13 mouse cellular contexts compared by ENCODE assay signal in the genomic region with DNA sequence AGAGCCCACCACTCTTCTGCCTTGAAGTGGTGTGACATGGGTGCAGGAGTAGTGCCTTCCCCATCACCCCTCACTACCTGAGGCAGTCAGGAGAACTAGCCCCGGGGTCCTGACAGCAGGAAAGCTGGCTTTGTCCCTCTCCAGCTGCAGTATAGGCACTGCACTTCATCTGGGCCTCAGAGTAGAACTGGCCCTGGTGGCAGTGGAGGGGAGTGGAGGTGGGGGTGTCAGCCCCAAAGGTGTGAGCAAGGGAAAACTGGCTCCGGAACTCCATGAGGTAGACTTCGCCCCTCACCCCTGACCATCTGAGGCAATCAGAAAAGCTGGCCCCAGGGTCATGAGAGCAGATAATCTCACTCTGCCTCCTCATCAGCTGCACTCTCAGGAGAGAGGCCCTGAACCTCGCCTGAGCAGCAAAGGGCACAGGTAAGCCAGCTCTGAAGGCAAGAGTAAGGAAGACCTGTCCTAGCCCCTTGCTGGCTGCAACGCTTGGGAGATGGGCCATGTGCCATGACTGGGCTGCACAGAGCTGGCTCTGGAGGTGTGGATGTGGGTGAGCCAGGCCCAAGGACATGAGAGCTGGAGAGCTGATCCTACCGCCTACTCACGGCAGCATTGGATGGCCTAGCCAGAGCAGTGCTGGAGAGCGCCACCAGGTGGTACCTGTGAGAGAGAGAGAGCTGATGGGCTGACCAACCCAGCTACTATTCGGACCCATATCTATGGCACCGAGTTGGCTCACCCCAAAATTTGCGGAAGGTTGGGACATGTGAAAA.
A peak's percentile ranks its signal among the peaks of the same experiment; 100 is the strongest.
DNase-seq lines count a peak whose midpoint lies in the region; ATAC-seq and TF ChIP-seq lines count a peak whose summit lies in the region.
"Had no signal": no experiment of that assay in that cellular context is flagged by ENCODE, and none has a peak within 500 bp of the region (broad histone marks: within the 10 kb centered on the region; RNA-seq: fewer than 3 reads in every experiment).

No protein-coding gene starts in this region.

- WGBS in intestine, embryonic 15.5 days, result 72% methylated on average over 11 of the region's 11 CpGs
- 69% methylated on average over 11 of the region's 11 CpGs for WGBS in intestine, postnatal 0 days
- 77% methylated on average over 11 of the region's 11 CpGs for WGBS in stomach, embryonic 14.5 days
- WGBS in stomach, postnatal 0 days, result 73% methylated on average over 11 of the region's 11 CpGs

- H3K9ac ChIP-seq in intestine, embryonic 15.5 days, result no peak overlapping the region
- H3K9ac ChIP-seq in intestine, postnatal 0 days (ENCODE audit: low read depth, low read length), result no peak overlapping the region
- H3K9ac ChIP-seq in stomach, embryonic 14.5 days (replicated peaks; ENCODE audit: low read depth, low read length), result no peak overlapping the region
- H3K9ac ChIP-seq in stomach, postnatal 0 days (ENCODE audit: low read length), result no peak overlapping the region
- H3K9ac ChIP-seq: kidney, embryonic 15.5 days had no signal

- H3K27ac ChIP-seq in intestine, embryonic 15.5 days, result no peak overlapping the region
- no peak overlapping the region for H3K27ac ChIP-seq in intestine, postnatal 0 days (ENCODE audit: low read depth, low read length)
- no peak overlapping the region for H3K27ac ChIP-seq in stomach, embryonic 14.5 days (ENCODE audit: low read length)
- no peak overlapping the region for H3K27ac ChIP-seq in stomach, postnatal 0 days (replicated peaks)
- H3K27ac ChIP-seq in layer of hippocampus, adult 2 months, result no peak overlapping the region
- H3K27ac ChIP-seq: kidney, embryonic 15.5 days had no signal

- H3K9me3 ChIP-seq in intestine, embryonic 15.5 days, result no peaks in the 10 kb centered on the region
- H3K9me3 ChIP-seq in intestine, postnatal 0 days (ENCODE audit: control insufficient read depth), result no peaks in the 10 kb centered on the region
- no peaks in the 10 kb centered on the region for H3K9me3 ChIP-seq in stomach, embryonic 14.5 days (ENCODE audit: control insufficient read depth, low read depth, low read length)
- H3K9me3 ChIP-seq in stomach, postnatal 0 days (ENCODE audit: control insufficient read depth, low read length), result no peaks in the 10 kb centered on the region
- H3K9me3 ChIP-seq: kidney, embryonic 15.5 days had no signal

- no peak overlapping the region for H3K4me2 ChIP-seq in intestine, embryonic 15.5 days (replicated peaks)
- no peak overlapping the region for H3K4me2 ChIP-seq in intestine, postnatal 0 days (replicated peaks; ENCODE audit: low read depth)
- no peak overlapping the region for H3K4me2 ChIP-seq in stomach, embryonic 14.5 days (replicated peaks; ENCODE audit: low read depth, low read length)
- no peak overlapping the region for H3K4me2 ChIP-seq in stomach, postnatal 0 days (replicated peaks; ENCODE audit: low read depth)
- H3K4me2 ChIP-seq: kidney, embryonic 15.5 days had no signal

- H3K4me3 ChIP-seq in intestine, embryonic 15.5 days (replicated peaks), result no peak overlapping the region
- H3K4me3 ChIP-seq in intestine, postnatal 0 days (ENCODE audit: low read depth, low read length), result no peak overlapping the region
- H3K4me3 ChIP-seq in stomach, embryonic 14.5 days (ENCODE audit: low read depth, low read length), result no peak overlapping the region
- H3K4me3 ChIP-seq in stomach, postnatal 0 days (ENCODE audit: low read depth, low read length), result no peak overlapping the region
- H3K4me3 ChIP-seq in layer of hippocampus, adult 2 months, result no peak overlapping the region
- H3K4me3 ChIP-seq: kidney, embryonic 15.5 days had no signal

- H3K4me1 ChIP-seq in intestine, embryonic 15.5 days (replicated peaks), result no peaks in the 10 kb centered on the region
- no peaks in the 10 kb centered on the region for H3K4me1 ChIP-seq in intestine, postnatal 0 days (replicated peaks; ENCODE audit: control insufficient read depth, insufficient read depth, low read length)
- no peaks in the 10 kb centered on the region for H3K4me1 ChIP-seq in stomach, embryonic 14.5 days (ENCODE audit: control insufficient read depth, insufficient read depth, low read length)
- H3K4me1 ChIP-seq in stomach, postnatal 0 days (replicated peaks; ENCODE audit: control insufficient read depth, insufficient read depth), result no peaks in the 10 kb centered on the region
- H3K4me1 ChIP-seq: kidney, embryonic 15.5 days had no signal

- no peaks in the 10 kb centered on the region for H3K36me3 ChIP-seq in intestine, embryonic 15.5 days
- H3K36me3 ChIP-seq in intestine, postnatal 0 days (ENCODE audit: control insufficient read depth, insufficient read depth), result no peaks in the 10 kb centered on the region
- no peaks in the 10 kb centered on the region for H3K36me3 ChIP-seq in stomach, embryonic 14.5 days (ENCODE audit: control insufficient read depth, insufficient read depth, low read length)
- no peaks in the 10 kb centered on the region for H3K36me3 ChIP-seq in stomach, postnatal 0 days (ENCODE audit: control insufficient read depth, insufficient read depth, low read length)
- H3K36me3 ChIP-seq: kidney, embryonic 15.5 days had no signal

- H3K27me3 ChIP-seq in intestine, embryonic 15.5 days (replicated peaks), result no peaks in the 10 kb centered on the region
- no peaks in the 10 kb centered on the region for H3K27me3 ChIP-seq in intestine, postnatal 0 days (replicated peaks; ENCODE audit: control insufficient read depth, insufficient read depth, low read length)
- no peaks in the 10 kb centered on the region for H3K27me3 ChIP-seq in stomach, embryonic 14.5 days (ENCODE audit: control insufficient read depth, insufficient read depth, low read length)
- no peaks in the 10 kb centered on the region for H3K27me3 ChIP-seq in stomach, postnatal 0 days (ENCODE audit: control insufficient read depth, insufficient read depth, low read length)
- H3K27me3 ChIP-seq: kidney, embryonic 15.5 days had no signal

- TF ChIP-seq CTCF in intestine, postnatal 0 days (IDR thresholded peaks at IDR 0.05; ENCODE audit: low read depth), result no peak
- TF ChIP-seq CTCF in stomach, postnatal 0 days (IDR thresholded peaks at IDR 0.05; ENCODE audit: low read depth), result no peak
- no peak for TF ChIP-seq CTCF in layer of hippocampus, adult 2 months (conservative IDR thresholded peaks at IDR 0.05)

- 0 out of 2 replicates have a peak, but pooled peaks have one; percentile 17 for ATAC-seq in intestine, embryonic 15.5 days
- no peak for ATAC-seq in intestine, postnatal 0 days
- peak; percentile 42; the same call in 1 of the 2 replicates for ATAC-seq in stomach, embryonic 14.5 days (ENCODE audit: insufficient number of reproducible peaks, insufficient read depth, low FRiP score, low read depth)
- no peak for ATAC-seq in stomach, postnatal 0 days (ENCODE audit: low FRiP score, low TSS enrichment)
- ATAC-seq: forebrain, embryonic 16.5 days had no signal

- DNase-seq in cerebellum, postnatal 14 days, result peak; percentile 2 to 7
- no peak for DNase-seq in cerebellum, postnatal 36 days
- DNase-seq in stomach, postnatal 0 days (ENCODE audit: low spot score), result no peak
- no peak for DNase-seq in layer of hippocampus, adult 2 months (ENCODE audit: low spot score in 2 of 2)
- no peak for DNase-seq in right cerebral cortex, adult 18-20 months
- DNase-seq: adrenal gland, adult 8-10 months; lung, postnatal 14 days; thymus, adult 2 months had no signal

- TF ChIP-seq EP300 in stomach, postnatal 0 days (optimal IDR thresholded peaks at IDR 0.05), result no peak

Comparison
In these comparisons a context has a peak if more than half of its experiments do, and no peak if none do; other contexts are left out.
1. DNase-seq: peak in cerebellum, postnatal 14 days (2 of 2); none in cerebellum, postnatal 36 days (0 of 2), stomach, postnatal 0 days (single experiment), layer of hippocampus, adult 2 months (0 of 2) and right cerebral cortex, adult 18-20 months (single experiment).
2. ATAC-seq: peak in intestine, embryonic 15.5 days (single experiment) and stomach, embryonic 14.5 days (single experiment); none in intestine, postnatal 0 days (single experiment) and stomach, postnatal 0 days (single experiment).